Mouse (Mus musculus) fibroblast of lung, adult 2 months (primary cell): Measurements from ENCODE around the gene Atxn3.
"Not testable (repeated sequence)": the region's sequence is repeated elsewhere in the genome, so short reads cannot be mapped to it uniquely, and the experiment has no call there.

Source experiments
- DNase-seq: peaks from one replicate; pipeline ENCODE4 v3.0.0-alpha.2; 2011; ENCODE audit warnings: low read depth

Gene Atxn3

GRCm38 (mm10) chr12:101958556-101958955, 510 bp upstream of the Atxn3 start:
- DNase-seq, result no peak

- no peak for DNase-seq
Observed at GRCm38 (mm10) chr12:101957079-101957941, 736 bp downstream of the Atxn3 start.

- not testable (repeated sequence) for DNase-seq
Observed at GRCm38 (mm10) chr12:101955821-101956220, 2.2 kb downstream of the Atxn3 start.

- no peak for DNase-seq
Observed at GRCm38 (mm10) chr12:101948801-101949200, 9.2 kb downstream of the Atxn3 start.

- DNase-seq, result no peak
Observed at GRCm38 (mm10) chr12:101947986-101948385, 10.1 kb downstream of the Atxn3 start.

GRCm38 (mm10) chr12:101937572-101937971, 20.5 kb downstream of the Atxn3 start:
- no peak for DNase-seq

GRCm38 (mm10) chr12:101935223-101935622, 22.8 kb downstream of the Atxn3 start:
- no peak for DNase-seq

GRCm38 (mm10) chr12:101928423-101928822, 29.6 kb downstream of the Atxn3 start:
- DNase-seq, result no peak

GRCm38 (mm10) chr12:101922313-101922712, 35.7 kb downstream of the Atxn3 start:
- DNase-seq, result no peak

GRCm38 (mm10) chr12:101919847-101920246, 38.2 kb downstream of the Atxn3 start:
- DNase-seq, result no peak

- DNase-seq, result no peak
Observed at GRCm38 (mm10) chr12:101917165-101917564, 40.9 kb downstream of the Atxn3 start.

GRCm38 (mm10) chr12:101912626-101913490, 45.2 kb downstream of the Atxn3 start, which contains the start of gene Trip11:
TSS of gene Trip11 (minus strand) at chr12:101913267.
- no peak for DNase-seq

- no peak for DNase-seq
Observed at GRCm38 (mm10) chr12:101911346-101911745, 46.7 kb downstream of the Atxn3 start.

- DNase-seq, result no peak
Observed at GRCm38 (mm10) chr12:101910360-101910759, 47.7 kb downstream of the Atxn3 start.

GRCm38 (mm10) chr12:101905817-101906216, 52.2 kb downstream of the Atxn3 start:
- no peak for DNase-seq

GRCm38 (mm10) chr12:101904906-101905305, 53.1 kb downstream of the Atxn3 start:
- DNase-seq, result no peak

GRCm38 (mm10) chr12:101904170-101904569, 53.9 kb downstream of the Atxn3 start:
- DNase-seq, result no peak

GRCm38 (mm10) chr12:101899671-101900245, 58.3 kb downstream of the Atxn3 start:
- no peak for DNase-seq

- no peak for DNase-seq
Observed at GRCm38 (mm10) chr12:101898966-101899365, 59.1 kb downstream of the Atxn3 start.

- DNase-seq, result no peak
Observed at GRCm38 (mm10) chr12:101897113-101897512, 60.9 kb downstream of the Atxn3 start.

- no peak for DNase-seq
Observed at GRCm38 (mm10) chr12:101893296-101893695, 64.8 kb downstream of the Atxn3 start.

- no peak for DNase-seq
Observed at GRCm38 (mm10) chr12:101892832-101893231, 65.2 kb downstream of the Atxn3 start.
